Mouse (Mus musculus): ENCODE measurements around the gene Slbp.

- no peak for TF ChIP-seq POLR2A (IDR thresholded peaks at IDR 0.05; ENCODE audit: insufficient read depth, low read depth, low read length)
- TF ChIP-seq CTCF (IDR thresholded peaks at IDR 0.05; ENCODE audit: insufficient read depth, low read depth, low read length), result peak; percentile 83
Observed at GRCm38 (mm10) chr5:33589221-33589888, 63.0 kb downstream of the Slbp start.

Measured in olfactory bulb, adult 2 months (tissue).